Mouse (Mus musculus) cerebellum, adult 9-10 months (tissue): ENCODE measurements around the gene Atp6v0b.
A peak's percentile ranks its signal among the peaks of the same experiment; 100 is the strongest.

Experiments
- DNase-seq: peaks from one replicate; pipeline ENCODE4 v3.0.0; 2022

The Atp6v0b gene

DNA sequence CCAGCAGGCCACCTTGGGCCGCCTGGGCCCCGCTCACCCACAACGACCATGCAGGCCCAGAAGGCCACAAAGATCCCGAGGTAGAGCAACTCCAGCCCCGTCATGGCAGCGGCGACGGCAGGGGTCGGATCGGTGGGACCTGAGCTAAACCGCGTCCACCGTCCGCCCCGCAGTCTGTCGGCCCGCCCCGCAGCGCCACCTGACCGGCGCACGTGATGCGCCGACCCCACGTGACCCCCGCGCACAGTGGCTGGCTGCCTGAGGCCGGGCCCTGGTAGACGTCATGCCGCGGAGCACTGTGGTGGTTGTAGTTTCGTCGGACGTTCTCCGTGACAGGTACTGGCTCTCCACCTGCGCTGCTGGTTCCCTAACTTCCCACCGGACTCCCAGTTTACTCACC lies at the start of gene Atp6v0b:
Gene Atp6v0b (minus strand): TSS at position 201 of the 400 bp plus-strand sequence.
- peak; percentile 95 for DNase-seq

GRCm38 (mm10) chr4:117934081-117934480 lies 46.9 kb upstream of the Atp6v0b start:
- DNase-seq, result no peak

DNA sequence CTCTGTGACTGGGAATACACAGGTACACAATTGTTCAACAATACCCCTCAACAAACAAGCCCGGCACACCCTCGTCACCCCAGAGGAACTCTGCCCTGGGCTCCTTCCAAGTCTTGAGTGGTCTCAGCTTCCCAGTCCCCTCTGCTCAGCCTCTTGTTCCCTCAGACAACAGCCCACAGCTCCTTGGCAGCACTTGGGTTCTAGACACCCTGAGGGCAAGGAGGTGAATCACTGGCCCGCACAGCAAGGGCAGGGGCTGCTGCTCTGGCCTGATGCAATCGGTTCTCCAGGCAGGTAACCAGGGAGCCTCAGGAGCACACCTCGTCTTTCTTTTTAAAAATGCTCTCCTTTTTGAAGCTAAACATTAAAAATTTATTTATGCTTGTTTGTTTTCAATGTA lies 46.1 kb upstream of the Atp6v0b start:
- no peak for DNase-seq

GRCm38 (mm10) chr4:117929391-117929881 lies 42.3 kb upstream of the Atp6v0b start, which contains the start of gene Artn:
TSS of gene Artn (minus strand) at chr4:117929763.
- no peak for DNase-seq

- peak; percentile 65 for DNase-seq
Observed at GRCm38 (mm10) chr4:117928699-117929241, 41.6 kb upstream of the Atp6v0b start.

DNA sequence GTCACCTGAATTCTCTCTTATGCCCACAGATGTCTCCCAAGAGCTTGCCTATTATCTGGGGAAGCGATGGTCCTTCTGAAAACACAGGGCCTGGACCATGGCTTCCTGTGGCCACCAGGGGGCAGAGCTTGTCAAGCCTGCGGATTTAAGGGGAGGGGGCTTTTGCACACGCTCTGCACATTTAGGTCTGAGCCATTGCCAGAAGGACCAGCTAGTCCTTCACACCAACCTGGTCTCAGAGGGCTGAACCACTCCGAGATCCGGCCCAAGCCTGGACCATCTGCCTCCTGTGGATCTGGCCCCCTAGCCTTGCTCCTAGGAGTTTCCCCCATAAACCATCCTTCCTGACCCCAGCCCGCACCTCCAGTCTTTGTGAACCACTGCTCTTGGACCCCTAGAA lies 41.1 kb upstream of the Atp6v0b start:
- no peak for DNase-seq

DNA sequence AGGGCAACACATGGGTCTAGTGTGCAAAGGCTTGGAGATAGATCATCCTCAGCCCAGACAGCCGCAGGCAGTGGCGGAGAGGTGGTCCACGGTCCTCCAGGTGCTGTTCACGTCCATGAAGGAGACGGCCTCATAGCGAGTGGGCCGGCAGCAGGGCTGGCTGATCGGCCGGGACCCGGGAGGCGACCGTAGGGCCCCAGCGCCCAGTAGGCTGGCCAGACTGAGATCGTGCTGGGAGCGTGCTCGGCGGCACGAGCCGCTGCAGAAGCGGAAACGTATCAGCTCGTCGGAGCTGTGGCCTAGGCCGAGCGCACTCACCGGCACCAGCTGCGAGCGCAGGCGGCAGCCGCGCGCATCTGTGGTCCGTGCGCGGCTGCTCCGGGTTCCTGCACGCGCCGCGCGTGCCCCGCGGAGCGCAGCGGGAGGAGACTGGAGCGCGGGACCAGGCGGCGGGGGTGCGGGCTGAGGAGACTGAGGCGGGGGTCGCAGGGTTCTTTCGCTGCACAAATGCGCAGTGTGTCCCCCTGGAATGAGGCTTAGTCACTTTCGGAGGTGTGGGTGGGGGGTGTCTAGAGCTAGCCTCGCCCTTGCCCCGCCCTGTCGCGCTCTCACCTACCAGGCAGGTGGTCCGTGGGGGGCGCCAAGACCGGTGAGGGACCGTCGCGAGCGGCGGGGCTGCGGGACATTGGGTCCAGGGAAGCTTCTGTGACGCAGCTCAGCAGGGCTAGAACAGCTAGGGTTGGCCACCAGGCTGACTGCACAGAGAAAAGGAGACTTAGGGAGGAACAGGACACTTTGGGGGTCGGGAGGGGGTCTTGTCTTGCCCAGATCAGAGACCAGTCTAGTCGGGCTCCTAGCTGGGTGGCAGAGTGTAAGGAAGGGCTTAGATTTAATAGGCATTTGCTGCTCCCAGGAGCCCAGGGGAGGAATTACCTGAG lies 39.7 kb upstream of the Atp6v0b start:
- DNase-seq, result no peak

- DNase-seq, result no peak
Observed at GRCm38 (mm10) chr4:117924916-117925315, 37.8 kb upstream of the Atp6v0b start.

GRCm38 (mm10) chr4:117923450-117923849 lies 36.3 kb upstream of the Atp6v0b start:
- DNase-seq, result no peak

DNA sequence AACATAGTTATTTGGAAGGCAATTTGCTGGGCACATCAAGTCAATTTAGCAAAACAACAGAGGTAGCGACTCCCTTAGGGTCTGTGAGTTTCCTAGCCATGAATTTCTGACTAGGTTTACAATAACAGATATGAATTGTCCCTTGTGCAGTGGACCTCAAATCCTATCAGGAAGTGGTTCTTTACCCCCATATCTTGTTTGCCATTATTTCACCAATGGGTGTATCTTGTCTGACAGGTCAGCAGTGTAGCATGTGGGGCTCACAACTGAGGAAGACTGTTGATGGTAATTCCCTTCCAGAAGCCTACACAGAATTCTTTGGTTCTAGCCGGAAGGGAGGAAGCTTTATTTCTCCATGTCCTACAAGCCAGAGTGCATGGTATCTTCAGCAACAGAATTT lies 34.2 kb upstream of the Atp6v0b start:
- DNase-seq, result no peak

- no peak for DNase-seq
Observed at GRCm38 (mm10) chr4:117918762-117919161, 31.6 kb upstream of the Atp6v0b start.

DNA sequence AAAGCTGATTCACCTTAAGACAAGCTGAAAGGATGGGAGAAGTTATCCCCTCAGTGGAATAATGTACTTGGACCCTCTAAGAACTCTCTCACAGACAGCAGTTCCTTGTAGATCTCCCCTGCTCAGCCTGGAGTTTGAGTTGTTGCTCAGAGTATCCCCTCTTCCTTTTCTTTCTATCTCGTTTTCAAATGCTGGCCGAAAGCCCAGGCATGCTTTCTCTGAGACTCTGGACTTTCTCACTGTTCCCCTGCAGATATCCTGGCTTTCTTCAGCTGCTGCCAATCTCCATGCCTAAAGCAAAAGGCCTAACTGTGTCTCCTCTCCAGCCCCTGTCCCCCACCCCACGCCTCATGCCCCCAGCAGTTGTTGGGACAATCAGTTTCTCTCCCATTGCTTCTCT lies 31.1 kb upstream of the Atp6v0b start:
- peak; percentile 19 for DNase-seq

DNA sequence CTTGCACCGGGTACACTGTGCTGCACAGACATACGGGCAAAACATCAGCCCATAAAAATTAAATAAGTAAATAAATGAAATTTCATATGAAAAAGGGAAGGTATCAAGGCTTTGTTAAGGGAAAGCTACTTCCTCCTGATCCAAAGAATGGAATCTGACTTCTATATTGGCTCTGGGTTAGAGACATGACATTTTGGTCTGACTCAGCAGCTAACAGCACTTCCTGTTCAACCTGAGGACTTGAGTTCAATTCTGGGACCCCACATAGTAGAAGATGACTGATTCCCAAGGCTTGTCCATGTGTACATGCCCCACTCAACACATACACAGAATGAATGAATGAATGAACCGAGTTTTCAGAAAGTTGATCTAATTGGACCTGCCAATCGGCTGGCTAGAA lies 30.7 kb upstream of the Atp6v0b start:
- DNase-seq, result peak; percentile 21

- DNase-seq, result no peak
Observed at GRCm38 (mm10) chr4:117917402-117917801, 30.3 kb upstream of the Atp6v0b start.

GRCm38 (mm10) chr4:117916386-117916785 lies 29.3 kb upstream of the Atp6v0b start:
- DNase-seq, result peak; percentile 42

DNA sequence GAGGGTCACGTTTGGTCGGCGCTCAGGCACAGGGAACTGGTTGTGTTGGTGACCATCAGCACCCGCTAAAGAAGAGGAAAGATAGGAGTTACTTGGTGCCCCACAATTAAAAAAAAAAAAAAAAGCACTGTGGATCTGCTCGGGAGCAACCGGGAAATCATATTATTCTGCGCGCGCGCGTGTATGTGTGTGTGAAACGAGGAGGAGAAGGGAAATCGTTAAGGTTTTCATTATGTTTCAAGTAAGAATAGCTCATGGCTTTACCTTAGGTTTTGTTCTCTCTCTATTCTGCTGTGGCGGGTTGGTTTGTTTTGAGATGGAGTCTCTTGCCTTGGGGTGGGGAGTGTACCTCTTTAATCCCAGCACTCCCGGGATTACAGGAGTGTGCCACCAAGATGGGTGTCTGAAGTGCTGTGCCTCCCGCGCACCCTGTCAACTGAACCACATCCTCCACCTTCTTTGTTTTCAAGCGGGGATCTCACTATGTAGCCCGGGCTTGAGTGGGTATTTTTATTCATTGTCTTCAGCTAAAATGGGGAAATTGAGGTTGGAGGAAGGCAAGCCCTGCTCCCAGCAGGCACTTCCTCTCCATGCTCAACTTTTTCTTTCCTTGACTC lies 28.5 kb upstream of the Atp6v0b start:
- DNase-seq, result peak; percentile 63

- DNase-seq, result peak; percentile 94
Observed at GRCm38 (mm10) chr4:117914591-117915442, 27.7 kb upstream of the Atp6v0b start, which contains the start of gene Ipo13. TSS of gene Ipo13 (minus strand) at chr4:117914999.

GRCm38 (mm10) chr4:117914031-117914430 lies 26.9 kb upstream of the Atp6v0b start:
- DNase-seq, result peak; percentile 78

DNA sequence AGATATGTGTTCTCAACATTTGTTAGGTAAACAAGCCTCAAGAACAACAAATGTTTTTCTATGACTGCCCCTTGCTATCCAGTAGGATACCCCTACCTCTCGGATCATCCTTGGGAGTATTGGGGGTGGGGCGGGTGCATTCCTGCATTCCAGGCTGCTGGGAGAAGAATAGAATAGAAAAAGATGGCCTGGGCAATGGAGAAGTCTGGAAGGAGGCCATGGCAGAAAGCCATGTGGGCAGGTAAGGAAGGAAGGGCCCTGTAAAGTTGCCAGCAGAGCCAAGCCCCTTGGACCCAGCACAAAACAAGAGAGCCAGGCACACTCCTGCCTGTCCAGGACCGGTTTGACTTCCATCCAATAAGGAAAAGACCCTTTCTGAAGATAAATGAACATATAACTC lies 26.3 kb upstream of the Atp6v0b start:
- DNase-seq, result peak; percentile 90

- DNase-seq, result peak; percentile 71
Observed at GRCm38 (mm10) chr4:117912685-117913273, 25.6 kb upstream of the Atp6v0b start.

- DNase-seq, result peak; percentile 78
Observed at GRCm38 (mm10) chr4:117912131-117912561, 25.0 kb upstream of the Atp6v0b start.

- DNase-seq, result peak; percentile 24
Observed at GRCm38 (mm10) chr4:117908834-117909453, 21.8 kb upstream of the Atp6v0b start.
